23 mouse cellular contexts compared by ENCODE assay signal in the genomic region with DNA sequence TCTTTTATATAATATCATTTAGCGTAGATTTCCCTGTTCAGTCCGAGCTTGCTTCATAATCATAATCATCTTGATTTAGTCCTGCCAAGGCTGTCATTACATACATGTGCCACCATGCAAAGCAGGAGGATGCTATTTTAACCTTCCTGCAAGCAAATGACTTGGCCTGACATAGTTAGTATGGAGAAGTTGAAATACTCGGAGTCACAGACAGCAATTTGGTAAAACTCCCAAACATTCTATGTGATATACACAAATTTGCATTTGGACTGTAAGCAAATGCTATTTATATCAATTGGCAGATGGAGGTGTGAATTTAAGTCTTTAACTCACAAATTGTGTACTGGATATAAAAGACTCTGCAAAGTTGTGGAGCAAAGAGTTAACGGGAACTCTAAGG.
DNase-seq lines count a peak whose midpoint lies in the region; ATAC-seq and TF ChIP-seq lines count a peak whose summit lies in the region.
"Had no signal": no experiment of that assay in that cellular context is flagged by ENCODE, and none has a peak within 500 bp of the region (broad histone marks: within the 10 kb centered on the region; RNA-seq: fewer than 3 reads in every experiment).

No protein-coding gene starts in this region.

- TF ChIP-seq CTCF in lung, postnatal 0 days (IDR thresholded peaks at IDR 0.05) = no peak
- TF ChIP-seq CTCF in stomach, postnatal 0 days (IDR thresholded peaks at IDR 0.05; ENCODE audit: low read depth) = no peak

- H3K4me1 ChIP-seq in forebrain, embryonic 13.5 days = no peaks in the 10 kb centered on the region
- H3K4me1 ChIP-seq in forebrain, embryonic 12.5 days = no peaks in the 10 kb centered on the region
- no peaks in the 10 kb centered on the region for H3K4me1 ChIP-seq in lung, postnatal 0 days (ENCODE audit: insufficient read depth, low read depth, low read length)
- H3K4me1 ChIP-seq in stomach, postnatal 0 days (replicated peaks; ENCODE audit: control insufficient read depth, insufficient read depth) = no peaks in the 10 kb centered on the region
- H3K4me1 ChIP-seq: hindbrain, embryonic 10.5 days; hindbrain, embryonic 13.5 days had no signal

- H3K9me3 ChIP-seq in forebrain, embryonic 13.5 days (replicated peaks) = no peaks in the 10 kb centered on the region
- H3K9me3 ChIP-seq in forebrain, embryonic 12.5 days = no peaks in the 10 kb centered on the region
- no peaks in the 10 kb centered on the region for H3K9me3 ChIP-seq in lung, postnatal 0 days (ENCODE audit: low read length)
- H3K9me3 ChIP-seq in stomach, postnatal 0 days (ENCODE audit: control insufficient read depth, low read length) = no peaks in the 10 kb centered on the region
- H3K9me3 ChIP-seq: hindbrain, embryonic 10.5 days; hindbrain, embryonic 13.5 days had no signal

- no peaks in the 10 kb centered on the region for H3K27me3 ChIP-seq in forebrain, embryonic 13.5 days
- H3K27me3 ChIP-seq in forebrain, embryonic 12.5 days = no peaks in the 10 kb centered on the region
- no peaks in the 10 kb centered on the region for H3K27me3 ChIP-seq in lung, postnatal 0 days (replicated peaks; ENCODE audit: insufficient read depth, low read length)
- H3K27me3 ChIP-seq in stomach, postnatal 0 days (ENCODE audit: control insufficient read depth, insufficient read depth, low read length) = no peaks in the 10 kb centered on the region
- H3K27me3 ChIP-seq: hindbrain, embryonic 13.5 days had no signal

- DNase-seq in frontal cortex, postnatal 14 days (ENCODE audit: low spot score in 2 of 2) = no peak
- peak; percentile 40 for DNase-seq in brain, embryonic 18.5 days (ENCODE audit: low read depth, low spot score)
- DNase-seq in lung, postnatal 0 days (ENCODE audit: low spot score) = no peak
- no peak for DNase-seq in stomach, postnatal 0 days (ENCODE audit: low spot score)
- DNase-seq: adrenal gland, adult 8-10 months; adrenal gland, postnatal 25 days; cerebellum, adult 11-12 months; cerebellum, adult 8-10 months; cerebellum, postnatal 10 days; cerebellum, postnatal 36 days; gastrocnemius, adult 2 months; gastrocnemius, postnatal 14 days; heart, adult 11 months; kidney, adult 18-20 months had no signal

- WGBS in forebrain, embryonic 13.5 days = 87% methylated on average over 4 of the region's 4 CpGs
- WGBS in forebrain, embryonic 12.5 days = 93% methylated on average over 4 of the region's 4 CpGs
- 74% methylated on average over 4 of the region's 4 CpGs for WGBS in lung, postnatal 0 days
- 75% methylated on average over 4 of the region's 4 CpGs for WGBS in stomach, postnatal 0 days

- H3K27ac ChIP-seq in forebrain, embryonic 13.5 days = no peak overlapping the region
- H3K27ac ChIP-seq in forebrain, embryonic 12.5 days = no peak overlapping the region
- no peak overlapping the region for H3K27ac ChIP-seq in lung, postnatal 0 days (ENCODE audit: low read length)
- H3K27ac ChIP-seq in stomach, postnatal 0 days (replicated peaks) = no peak overlapping the region
- H3K27ac ChIP-seq: gastrocnemius, adult 2 months; hindbrain, embryonic 10.5 days; hindbrain, embryonic 13.5 days had no signal

- H3K36me3 ChIP-seq in forebrain, embryonic 13.5 days (ENCODE audit: poor library complexity, severe bottlenecking) = no peaks in the 10 kb centered on the region
- no peaks in the 10 kb centered on the region for H3K36me3 ChIP-seq in forebrain, embryonic 12.5 days (replicated peaks)
- H3K36me3 ChIP-seq in lung, postnatal 0 days (ENCODE audit: insufficient read depth, low read length) = no peaks in the 10 kb centered on the region
- H3K36me3 ChIP-seq in stomach, postnatal 0 days (ENCODE audit: control insufficient read depth, insufficient read depth, low read length) = no peaks in the 10 kb centered on the region
- H3K36me3 ChIP-seq: hindbrain, embryonic 10.5 days; hindbrain, embryonic 13.5 days had no signal

- H3K4me3 ChIP-seq in forebrain, embryonic 13.5 days = no peak overlapping the region
- no peak overlapping the region for H3K4me3 ChIP-seq in forebrain, embryonic 12.5 days (replicated peaks)
- H3K4me3 ChIP-seq in lung, postnatal 0 days (ENCODE audit: low read depth, low read length) = no peak overlapping the region
- H3K4me3 ChIP-seq in stomach, postnatal 0 days (ENCODE audit: low read depth, low read length) = no peak overlapping the region
- H3K4me3 ChIP-seq: gastrocnemius, adult 2 months; hindbrain, embryonic 10.5 days; hindbrain, embryonic 13.5 days had no signal

- TF ChIP-seq EP300 in lung, postnatal 0 days (IDR thresholded peaks at IDR 0.05) = no peak
- no peak for TF ChIP-seq EP300 in stomach, postnatal 0 days (optimal IDR thresholded peaks at IDR 0.05)

- ATAC-seq in forebrain, embryonic 13.5 days = peak; percentile 30; the same call in 1 of the 2 replicates
- no peak for ATAC-seq in forebrain, embryonic 12.5 days (ENCODE audit: low FRiP score)
- ATAC-seq in frontal cortex, adult (ENCODE audit: low TSS enrichment) = peak; percentile 44
- ATAC-seq in lung, postnatal 0 days = no peak
- ATAC-seq in stomach, postnatal 0 days (ENCODE audit: low FRiP score, low TSS enrichment) = no peak
- ATAC-seq: activated CD4-positive, CD25-positive, alpha-beta regulatory T cell, adult 4 months; hindbrain, embryonic 16.5 days; intestine, embryonic 16.5 days had no signal

- no peak overlapping the region for H3K4me2 ChIP-seq in forebrain, embryonic 13.5 days
- H3K4me2 ChIP-seq in forebrain, embryonic 12.5 days = no peak overlapping the region
- no peak overlapping the region for H3K4me2 ChIP-seq in lung, postnatal 0 days (replicated peaks; ENCODE audit: low read depth, low read length)
- H3K4me2 ChIP-seq in stomach, postnatal 0 days (replicated peaks; ENCODE audit: low read depth) = no peak overlapping the region
- H3K4me2 ChIP-seq: heart, embryonic 11.5 days; hindbrain, embryonic 13.5 days had no signal

- H3K9ac ChIP-seq in forebrain, embryonic 13.5 days = no peak overlapping the region
- H3K9ac ChIP-seq in forebrain, embryonic 12.5 days = no peak overlapping the region
- no peak overlapping the region for H3K9ac ChIP-seq in lung, postnatal 0 days (replicated peaks; ENCODE audit: low read depth)
- H3K9ac ChIP-seq in stomach, postnatal 0 days (ENCODE audit: low read length) = no peak overlapping the region
- H3K9ac ChIP-seq: hindbrain, embryonic 13.5 days had no signal

Comparison
In these comparisons a context has a peak if more than half of its experiments do, and no peak if none do; other contexts are left out.
1. ATAC-seq: peak in forebrain, embryonic 13.5 days (single experiment) and frontal cortex, adult (single experiment); none in forebrain, embryonic 12.5 days (single experiment), lung, postnatal 0 days (single experiment) and stomach, postnatal 0 days (single experiment).